In genomic region chr6:28771331-28771730, GRCm38 (mm10) we compare ENCODE assay signal across 23 mouse cellular contexts.
A peak's percentile ranks its signal among the peaks of the same experiment; 100 is the strongest.
DNase-seq lines count a peak whose midpoint lies in the region; ATAC-seq and TF ChIP-seq lines count a peak whose summit lies in the region.
"Had no signal": no experiment of that assay in that cellular context is flagged by ENCODE, and none has a peak within 500 bp of the region (broad histone marks: within the 10 kb centered on the region; RNA-seq: fewer than 3 reads in every experiment).

No protein-coding gene starts in this region.

- WGBS in forebrain, embryonic 10.5 days: 12% methylated on average over 2 of the region's 2 CpGs
- WGBS in forebrain, embryonic 13.5 days: 13% methylated on average over 2 of the region's 2 CpGs

- no peak overlapping the region for H3K4me3 ChIP-seq in forebrain, embryonic 10.5 days
- H3K4me3 ChIP-seq in forebrain, embryonic 13.5 days: no peak overlapping the region
- no peak overlapping the region for H3K4me3 ChIP-seq in layer of hippocampus, adult 2 months
- H3K4me3 ChIP-seq: embryonic facial prominence, embryonic 12.5 days; embryonic facial prominence, embryonic 15.5 days; forebrain, embryonic 12.5 days; heart, adult 2 months; heart, embryonic 10.5 days; heart, embryonic 13.5 days; hindbrain, embryonic 12.5 days had no signal

- no peak for TF ChIP-seq CTCF in layer of hippocampus, adult 2 months (conservative IDR thresholded peaks at IDR 0.05)

- DNase-seq in forebrain, embryonic 10.5 days (ENCODE audit: extremely low spot score, low spot score): no peak
- DNase-seq in layer of hippocampus, adult 2 months (ENCODE audit: low spot score in 2 of 2): no peak
- no peak for DNase-seq in layer of hippocampus, postnatal 10 days (ENCODE audit: low spot score in 2 of 2)
- peak; percentile 88 for DNase-seq in R1 (ENCODE audit: low read depth, low spot score)
- no peak for DNase-seq in cerebellum, adult 18-20 months
- DNase-seq in urinary bladder, postnatal 10 days (ENCODE audit: low spot score): no peak
- DNase-seq: adrenal gland, postnatal 10 days; adrenal gland, postnatal 36 days; cerebellum, adult 2 months; cerebellum, adult 9-11 months; cerebellum, postnatal 25 days; gastrocnemius, postnatal 10 days; gastrocnemius, postnatal 36 days; heart, adult 2 months; heart, postnatal 14 days; heart, postnatal 4 days had no signal

- peaks cover 6% of the 10 kb centered on the region; the same call in 1 of the 2 replicates for H3K9me3 ChIP-seq in forebrain, embryonic 10.5 days
- no peaks in the 10 kb centered on the region for H3K9me3 ChIP-seq in forebrain, embryonic 13.5 days (replicated peaks)
- H3K9me3 ChIP-seq: embryonic facial prominence, embryonic 12.5 days; embryonic facial prominence, embryonic 15.5 days; forebrain, embryonic 12.5 days; heart, embryonic 10.5 days; heart, embryonic 13.5 days; hindbrain, embryonic 12.5 days had no signal

- peaks cover 25% of the 10 kb centered on the region for H3K36me3 ChIP-seq in forebrain, embryonic 10.5 days (replicated peaks)
- 0 out of 2 replicates have a peak, but pooled peaks cover 2% of the 10 kb centered on the region for H3K36me3 ChIP-seq in forebrain, embryonic 13.5 days (ENCODE audit: poor library complexity, severe bottlenecking)
- H3K36me3 ChIP-seq: embryonic facial prominence, embryonic 12.5 days; hindbrain, embryonic 12.5 days had no signal

- ATAC-seq in forebrain, embryonic 13.5 days: no peak

- H3K9ac ChIP-seq in forebrain, embryonic 13.5 days: no peak overlapping the region
- H3K9ac ChIP-seq: embryonic facial prominence, embryonic 12.5 days; embryonic facial prominence, embryonic 15.5 days; forebrain, embryonic 12.5 days; heart, embryonic 13.5 days; hindbrain, embryonic 12.5 days had no signal

- no peak overlapping the region for H3K4me2 ChIP-seq in forebrain, embryonic 13.5 days
- H3K4me2 ChIP-seq: embryonic facial prominence, embryonic 12.5 days; embryonic facial prominence, embryonic 15.5 days; forebrain, embryonic 12.5 days; heart, embryonic 13.5 days; hindbrain, embryonic 12.5 days had no signal

- H3K27ac ChIP-seq in forebrain, embryonic 10.5 days: peak overlapping the region; percentile 40; the same call in 1 of the 2 replicates
- no peak overlapping the region for H3K27ac ChIP-seq in forebrain, embryonic 13.5 days
- H3K27ac ChIP-seq in layer of hippocampus, adult 2 months: peak overlapping the region; percentile 62; the same call in 1 of the 2 replicates
- H3K27ac ChIP-seq: embryonic facial prominence, embryonic 12.5 days; embryonic facial prominence, embryonic 15.5 days; forebrain, embryonic 12.5 days; heart, adult 2 months; heart, embryonic 10.5 days; heart, embryonic 13.5 days; hindbrain, embryonic 12.5 days had no signal

- H3K27me3 ChIP-seq in forebrain, embryonic 10.5 days (ENCODE audit: poor library complexity, severe bottlenecking): no peaks in the 10 kb centered on the region
- H3K27me3 ChIP-seq in forebrain, embryonic 13.5 days: no peaks in the 10 kb centered on the region
- H3K27me3 ChIP-seq: embryonic facial prominence, embryonic 12.5 days; embryonic facial prominence, embryonic 15.5 days; forebrain, embryonic 12.5 days; heart, embryonic 13.5 days; hindbrain, embryonic 12.5 days had no signal

- H3K4me1 ChIP-seq in forebrain, embryonic 10.5 days: peaks cover 18% of the 10 kb centered on the region
- 0 out of 2 replicates have a peak, but pooled peaks cover 8% of the 10 kb centered on the region for H3K4me1 ChIP-seq in forebrain, embryonic 13.5 days
- H3K4me1 ChIP-seq: embryonic facial prominence, embryonic 12.5 days; embryonic facial prominence, embryonic 15.5 days; hindbrain, embryonic 12.5 days had no signal
